Mouse (Mus musculus) gastrocnemius, postnatal 10 days (tissue): ENCODE measurements around the gene Psme3. TPM values are rescaled to one million over a fixed set of nuclear protein-coding genes. Genes with fewer than 3 reads are reported as not detected.

Experiments used
- DNase-seq: peaks from one replicate; pipeline ENCODE4 v3.0.0; 2021; ENCODE audit warnings: mixed read lengths
- long read RNA-seq, 2 experiments: library from polyadenylated mRNA; stranded (forward); transcript quantifications; one replicate each; pipeline ENCODE4 v2.0.0; 2021
- total RNA-seq, 2 experiments: library from RNA; stranded (reverse); gene quantifications; 2 replicates each; pipeline ENCODE4 v1.2.3; 2021

Gene Psme3
- 10 to 100 TPM; 72.4 TPM for total RNA-seq
- long read RNA-seq, experiment 1, transcript Psme3-201 (11 exons, 2,664 nt), result major isoform, 27 of 37 reads
- long read RNA-seq, experiment 1, partial matches to known transcripts, result 3 of 37 reads
- long read RNA-seq, experiment 1, other reads (novel, unspliced or antisense), result 6 of 37 reads
- long read RNA-seq, experiment 2, transcript Psme3-201 (11 exons, 2,664 nt), result major isoform, 26 of 40 reads
- long read RNA-seq, experiment 2, partial matches to known transcripts, result 9 of 40 reads
- long read RNA-seq, experiment 2, other reads (novel, unspliced or antisense), result 3 of 40 reads

DNA sequence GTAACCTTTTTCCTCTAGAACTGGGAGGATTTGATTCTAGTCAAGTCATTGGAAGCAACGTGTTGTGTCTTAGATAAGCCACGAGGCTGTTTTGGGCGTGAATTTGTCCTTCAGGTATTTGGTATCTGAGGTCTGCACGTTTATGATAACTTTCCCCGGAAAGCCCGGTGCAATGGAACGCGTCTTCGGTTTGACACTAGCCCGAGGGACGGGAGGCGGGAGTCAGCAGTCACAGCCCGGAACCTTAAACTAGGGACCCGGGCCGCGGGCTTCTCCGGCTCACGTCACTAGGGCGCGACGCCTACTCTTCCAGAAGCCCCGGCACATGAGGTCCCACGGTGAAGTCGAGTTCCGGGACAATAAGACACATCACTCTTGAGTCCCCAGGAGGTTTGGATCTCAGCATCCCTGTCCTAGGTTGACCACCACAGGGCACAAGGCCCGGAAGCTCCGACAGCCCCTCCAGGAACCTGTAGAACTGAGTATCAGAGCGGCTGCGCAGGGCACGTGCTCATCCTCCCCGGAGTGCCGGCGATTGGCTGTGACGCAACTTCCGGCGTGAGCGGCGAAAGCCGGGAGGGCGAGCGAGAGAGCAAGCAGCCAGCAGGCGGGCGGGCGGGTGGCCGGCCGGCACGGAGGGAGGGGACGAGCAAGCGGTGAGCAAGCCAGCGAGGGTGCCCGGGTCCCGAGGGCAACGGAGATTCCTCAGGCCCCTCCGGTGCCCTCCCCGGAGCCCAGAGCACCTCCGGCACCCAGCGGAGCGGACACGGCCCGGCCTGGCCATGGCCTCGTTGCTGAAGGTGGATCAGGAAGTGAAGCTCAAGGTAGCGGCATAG lies at the start of gene Psme3:
Gene Psme3 (plus strand): TSS at position 549 of the 836 bp plus-strand sequence.
- DNase-seq, result peak; percentile 91

DNA sequence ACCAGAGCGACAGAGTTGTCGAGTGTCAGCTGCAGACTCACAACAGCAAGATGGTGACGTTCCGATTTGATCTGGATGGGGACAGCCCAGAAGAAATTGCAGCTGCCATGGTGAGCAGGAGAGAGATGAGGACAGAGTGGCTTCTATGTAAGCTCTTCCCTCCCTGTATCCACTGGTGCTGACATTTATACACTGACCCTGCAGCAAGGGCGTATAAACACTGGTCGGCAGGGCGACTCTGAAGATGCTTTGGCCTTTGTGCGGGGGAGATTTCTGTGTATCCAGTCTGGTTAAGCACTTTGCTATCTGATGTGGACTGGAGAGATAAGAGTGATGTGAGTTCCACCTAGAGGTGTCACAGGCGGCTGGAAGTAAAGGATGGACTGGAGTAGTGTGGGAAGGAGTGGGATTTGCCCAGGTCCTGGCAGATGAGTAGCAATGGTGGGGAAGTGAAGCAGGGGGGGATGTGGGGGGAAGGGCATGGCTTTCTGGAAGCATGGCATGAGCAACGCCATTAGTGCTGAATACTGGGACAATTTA lies 46.4 kb upstream of the Psme3 start:
- DNase-seq, result no peak

DNA sequence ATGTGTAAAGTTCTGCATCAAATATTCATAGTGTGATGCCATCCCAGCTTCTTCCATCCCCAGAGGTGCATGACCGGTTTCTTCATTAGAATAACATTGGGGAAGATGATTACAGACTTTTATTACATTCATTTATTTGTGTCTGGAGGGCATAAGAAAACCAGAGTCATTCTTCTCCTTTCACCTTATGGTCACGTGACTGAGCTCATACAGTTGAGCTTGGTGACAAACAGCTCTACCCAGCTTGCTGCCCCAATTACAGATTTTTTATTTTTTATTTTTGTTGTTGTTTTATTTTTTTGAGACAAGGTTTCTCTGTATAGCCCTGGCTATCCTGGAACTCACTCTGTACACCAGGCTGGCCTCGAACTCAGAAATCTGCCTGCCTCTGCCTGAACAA lies 43.6 kb upstream of the Psme3 start:
- no peak for DNase-seq

DNA sequence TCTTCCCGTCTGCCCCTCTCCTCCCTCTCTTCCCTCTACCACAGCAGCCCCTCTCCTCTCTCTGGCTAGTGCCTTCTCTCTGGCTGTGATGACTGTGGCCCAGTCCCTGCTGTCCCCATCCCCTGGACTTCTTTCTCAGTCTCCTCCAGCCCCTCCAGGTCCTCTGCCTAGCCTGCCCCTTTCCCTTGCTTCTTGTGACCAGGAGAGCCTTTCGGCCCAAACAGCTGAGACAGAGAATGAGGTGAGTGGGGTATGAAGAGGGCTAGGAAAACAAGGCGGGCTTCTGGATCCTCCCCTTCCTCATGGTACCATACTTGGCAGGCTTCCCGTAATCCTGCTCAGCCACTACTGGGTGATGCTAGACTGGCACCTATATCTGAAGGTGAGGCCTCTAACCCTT lies 40.7 kb upstream of the Psme3 start:
- DNase-seq, result no peak

GRCm38 (mm10) chr11:101276319-101277070 lies 39.5 kb upstream of the Psme3 start:
- no peak for DNase-seq

GRCm38 (mm10) chr11:101277381-101278222 lies 38.4 kb upstream of the Psme3 start:
- DNase-seq, result no peak

DNA sequence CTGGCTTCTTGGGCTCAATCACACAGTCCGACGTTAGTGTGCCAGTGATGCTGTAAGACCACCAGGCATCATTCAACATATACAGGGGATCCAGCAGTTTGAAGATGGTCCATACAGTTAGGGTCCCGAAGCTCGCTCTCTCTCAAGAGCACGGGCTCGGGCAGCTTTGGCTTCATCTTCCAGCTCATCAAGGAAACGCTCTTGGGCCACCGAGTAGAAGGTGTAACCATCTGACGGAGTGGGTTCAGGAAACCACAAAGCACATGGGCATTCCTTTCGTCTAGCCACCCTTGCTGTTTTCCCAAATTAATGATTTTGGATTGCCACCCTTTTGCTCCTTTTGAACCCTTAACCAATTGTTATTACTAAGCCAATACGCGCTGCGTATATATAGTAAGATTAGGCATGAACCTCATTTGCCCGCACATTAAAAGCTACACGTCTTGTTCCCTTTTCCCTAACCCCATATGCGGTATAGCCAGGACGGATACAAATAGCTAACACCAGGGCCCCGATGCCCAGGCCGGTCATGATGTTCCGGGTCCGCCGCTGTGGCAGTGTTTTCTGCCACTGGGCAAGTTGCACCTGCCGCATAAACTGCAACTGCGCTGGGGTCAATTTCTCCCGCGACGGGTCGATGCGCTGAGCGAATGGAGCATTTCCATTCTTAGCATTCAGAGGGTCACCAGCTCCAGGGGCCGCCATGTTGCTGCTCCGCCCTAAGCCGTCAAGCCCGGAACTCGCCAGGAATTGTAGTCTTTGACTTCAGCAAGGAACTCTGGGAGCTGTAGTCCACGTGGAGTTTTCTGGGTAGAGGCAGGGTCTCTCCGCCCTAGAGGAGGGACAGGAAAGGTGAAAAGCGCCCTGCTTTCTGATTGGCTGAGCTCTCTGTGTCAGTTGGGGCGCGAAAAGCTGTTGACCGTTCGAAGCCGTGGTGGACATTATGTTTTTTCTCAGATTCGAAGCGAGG lies 37.5 kb upstream of the Psme3 start, which contains the start of the genes Cntd1 and Coa3:
Gene Cntd1 (plus strand): TSS at position 790 of the 970 bp plus-strand sequence.
Gene Coa3 (minus strand): TSS at position 892 of the 970 bp plus-strand sequence.
- DNase-seq, result peak; percentile 68

- DNase-seq, result no peak
These were observed 36.8 kb upstream of the Psme3 start for GRCm38 (mm10) chr11:101279193-101279569.

DNA sequence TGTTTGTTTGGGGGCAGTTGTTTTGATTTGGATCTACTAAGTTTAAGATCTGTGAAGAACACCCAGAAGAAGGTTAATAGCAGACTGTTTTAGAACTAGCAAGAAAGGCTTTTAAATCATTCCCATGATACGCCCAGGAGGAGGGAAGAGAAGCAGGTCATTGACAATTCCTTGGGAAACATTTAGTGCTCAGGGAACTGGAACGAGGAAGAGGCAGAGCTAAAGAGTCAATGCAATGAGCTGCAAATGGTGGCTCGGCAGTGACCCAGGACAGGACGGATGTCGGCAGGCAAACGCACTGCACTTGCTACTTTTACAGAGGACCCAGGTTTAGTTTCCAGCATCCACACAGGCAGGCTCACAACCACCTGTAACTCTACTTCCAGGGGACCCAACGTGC lies 35.2 kb upstream of the Psme3 start:
- no peak for DNase-seq

GRCm38 (mm10) chr11:101282896-101283295 lies 33.1 kb upstream of the Psme3 start:
- no peak for DNase-seq

- no peak for DNase-seq
These were observed 32.2 kb upstream of the Psme3 start for GRCm38 (mm10) chr11:101283805-101284204.

- no peak for DNase-seq
These were observed 28.7 kb upstream of the Psme3 start for GRCm38 (mm10) chr11:101287306-101287705.

GRCm38 (mm10) chr11:101291231-101291630 lies 24.8 kb upstream of the Psme3 start:
- no peak for DNase-seq

DNA sequence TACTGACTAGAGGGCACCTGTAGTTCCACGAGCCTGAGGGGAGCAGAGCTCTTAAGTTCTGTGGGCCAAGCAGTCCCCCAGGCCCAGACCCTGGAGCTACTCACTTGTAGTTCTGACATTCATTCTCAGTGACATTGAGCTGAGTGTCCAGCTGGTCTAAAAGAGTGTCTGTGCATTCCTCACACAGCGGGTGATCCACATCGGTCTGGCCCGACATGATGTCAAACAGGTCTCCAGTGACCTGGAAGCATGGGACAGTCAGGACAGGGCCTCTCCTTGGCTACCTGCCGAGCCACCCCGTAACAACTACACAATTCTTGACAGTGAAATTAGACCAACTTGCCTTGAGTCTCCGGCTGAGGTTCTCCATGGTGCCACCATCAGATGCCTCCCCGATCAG lies 20.8 kb upstream of the Psme3 start:
- no peak for DNase-seq

GRCm38 (mm10) chr11:101300881-101301280 lies 15.1 kb upstream of the Psme3 start:
- no peak for DNase-seq

- DNase-seq, result no peak
These were observed 14.6 kb upstream of the Psme3 start for GRCm38 (mm10) chr11:101301299-101302003.

DNA sequence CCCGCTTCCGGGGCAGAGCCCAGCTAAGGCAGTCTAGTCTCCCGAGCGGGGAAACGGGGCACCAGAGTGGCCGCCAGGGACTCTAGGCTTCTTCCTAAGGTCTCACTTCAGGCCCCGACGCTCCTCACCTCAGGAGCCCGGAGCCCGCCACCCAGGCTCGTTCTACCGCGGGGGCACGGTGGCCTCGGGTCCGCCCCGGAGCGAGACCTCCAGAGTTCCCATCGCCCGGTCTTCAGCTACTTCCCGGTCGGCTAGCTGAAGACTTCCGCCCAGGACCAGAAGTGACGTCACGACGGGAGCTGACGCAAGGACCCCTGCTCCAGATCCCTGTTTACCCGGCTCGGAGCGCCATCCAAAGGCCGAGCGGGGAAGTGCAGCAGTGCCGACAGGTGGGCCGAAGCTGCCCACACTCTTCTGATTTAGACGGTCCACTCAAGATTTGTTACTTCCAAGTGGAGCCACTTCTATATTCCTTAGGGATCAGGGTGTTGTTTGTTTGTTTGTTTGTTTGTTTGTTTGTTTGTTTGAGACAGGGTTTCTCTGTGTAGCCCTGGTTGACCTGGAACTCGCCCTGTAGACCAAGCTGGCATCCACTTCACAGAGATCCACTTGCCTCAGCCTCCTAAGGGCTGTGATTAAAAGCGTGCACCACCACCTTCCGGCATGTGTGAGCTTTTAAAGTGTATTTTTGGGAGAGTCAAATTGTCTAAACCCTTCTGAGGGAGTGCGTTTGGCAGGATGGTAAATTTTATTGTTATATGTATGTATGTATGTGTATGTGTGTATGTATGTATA lies 13.8 kb upstream of the Psme3 start, which contains the start of gene Becn1:
Gene Becn1 (minus strand): TSS at position 283 of the 795 bp plus-strand sequence.
- peak; percentile 99 for DNase-seq

GRCm38 (mm10) chr11:101307744-101308143 lies 8.3 kb upstream of the Psme3 start:
- no peak for DNase-seq

DNA sequence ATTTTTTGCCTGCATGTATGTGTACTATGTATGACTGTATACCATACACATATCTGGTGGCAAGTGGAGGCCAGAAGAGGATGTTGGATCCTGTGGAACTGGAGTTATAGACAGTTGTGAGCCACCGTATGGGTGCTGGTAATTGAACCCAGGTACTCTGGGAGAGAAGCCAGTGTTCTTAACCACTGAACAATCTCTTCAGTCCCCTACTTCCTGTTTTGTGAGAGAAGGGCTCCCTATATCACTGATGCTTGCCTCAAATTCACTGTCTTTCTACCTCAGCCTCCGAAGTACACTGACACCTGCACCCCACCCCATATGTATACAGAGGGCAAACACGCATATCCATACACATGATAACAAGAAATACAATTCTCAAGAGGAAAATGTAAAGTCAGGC lies 4.9 kb upstream of the Psme3 start:
- no peak for DNase-seq
